Mouse (Mus musculus) MEL (cell line): ENCODE results near the gene Cdh16. TPM values are rescaled to one million over a fixed set of nuclear protein-coding genes. Genes with fewer than 3 reads are reported as not detected.

Source experiments
- DNase-seq: peaks from one replicate; pipeline ENCODE4 v3.0.0; 2011; ENCODE audit warnings: low read depth, low spot score
- H3K27ac ChIP-seq: 2 replicates; pipeline ENCODE4 v1.5.1; 2012; ENCODE audit warnings: low read depth, mild to moderate bottlenecking, control low read depth, low read length, moderate library complexity; ENCODE audit not compliant: control insufficient read depth
- H3K27me3 ChIP-seq, 2 experiments: fragments of 150-350 bp in 1 of 2; sonication (generic) in 1 of 2; 2 replicates each; pipeline ENCODE4 v1.6.1; 2012; ENCODE audit warnings: low read length in 2 of 2, mild to moderate bottlenecking in 2 of 2, improper control_type of control experiment in 1 of 2, moderate library complexity in 1 of 2; ENCODE audit not compliant: insufficient read depth in 2 of 2, control insufficient read depth in 1 of 2
- H3K36me3 ChIP-seq, 2 experiments: 2 replicates each; pipeline ENCODE4 v1.6.1; 2012 to 2014; ENCODE audit warnings: low read length in 2 of 2, improper control_type of control experiment in 1 of 2, inconsistent platforms in 1 of 2, mild to moderate bottlenecking in 1 of 2; ENCODE audit not compliant: insufficient read depth in 2 of 2, control insufficient read depth in 1 of 2
- H3K4me1 ChIP-seq, 2 experiments: fragments of 150-350 bp in 1 of 2; sonication (generic) in 1 of 2; 2 replicates each; pipeline ENCODE4 v1.6.1; 2012; ENCODE audit warnings: low read length in 2 of 2, improper control_type of control experiment in 1 of 2, mild to moderate bottlenecking in 1 of 2; ENCODE audit not compliant: insufficient read depth in 2 of 2, control insufficient read depth in 1 of 2
- H3K4me3 ChIP-seq, 2 experiments: fragments of 150-350 bp in 1 of 2; sonication (generic) in 1 of 2; 2 replicates each; pipeline ENCODE4 v1.5.1; 2012; ENCODE audit warnings: low read depth in 2 of 2, low read length in 2 of 2, mild to moderate bottlenecking in 2 of 2, moderate library complexity in 2 of 2, control low read depth in 1 of 2, improper control_type of control experiment in 1 of 2; ENCODE audit not compliant: control insufficient read depth in 1 of 2, insufficient read depth in 1 of 2
- H3K79me2 ChIP-seq: 2 replicates; pipeline ENCODE4 v1.6.1; 2012; ENCODE audit warnings: mild to moderate bottlenecking, low read length, moderate library complexity; ENCODE audit not compliant: control insufficient read depth, poor library complexity, insufficient read depth
- H3K9ac ChIP-seq: 2 replicates; pipeline ENCODE4 v1.6.1; 2012; ENCODE audit warnings: low read depth, mild to moderate bottlenecking, control low read depth, low read length, moderate library complexity; ENCODE audit not compliant: control insufficient read depth, poor library complexity, severe bottlenecking
- H3K9me3 ChIP-seq: fragments of 150-350 bp; sonication (generic); replicated peaks from 2 replicates; pipeline ENCODE4 v1.6.1; 2012; ENCODE audit warnings: mild to moderate bottlenecking, low read length, improper control_type of control experiment, moderate library complexity; ENCODE audit not compliant: insufficient read depth
- E2F4 ChIP-seq: IDR thresholded peaks from 2 replicates; pipeline ENCODE4 v1.6.1; 2011; ENCODE audit warnings: low read depth, low read length, improper control_type of control experiment, borderline replicate concordance
- GABPA ChIP-seq: IDR thresholded peaks from 2 replicates; pipeline ENCODE4 v1.6.1; 2012; ENCODE audit warnings: low read depth, mild to moderate bottlenecking, inconsistent platforms, low read length, improper control_type of control experiment, moderate library complexity
- GATA1 ChIP-seq: IDR thresholded peaks from 2 replicates; pipeline ENCODE4 v1.6.1; 2011; ENCODE audit warnings: low read depth, low read length, improper control_type of control experiment
- JUND ChIP-seq: IDR thresholded peaks from 2 replicates; pipeline ENCODE4 v1.6.1; 2011; ENCODE audit warnings: low read depth, mild to moderate bottlenecking, improper control_type of control experiment, low read length
- MAFK ChIP-seq: IDR thresholded peaks from 2 replicates; pipeline ENCODE4 v1.6.1; 2011; ENCODE audit warnings: low read depth, mild to moderate bottlenecking, low read length, improper control_type of control experiment, borderline replicate concordance
- MAX ChIP-seq: IDR thresholded peaks from 2 replicates; pipeline ENCODE4 v1.6.1; 2011; ENCODE audit warnings: low read length, improper control_type of control experiment
- MEF2A ChIP-seq: IDR thresholded peaks from 2 replicates; pipeline ENCODE4 v1.6.1; 2014; ENCODE audit warnings: low read depth, mild to moderate bottlenecking, inconsistent platforms, low read length, improper control_type of control experiment; ENCODE audit not compliant: poor library complexity, insufficient replicate concordance, severe bottlenecking; ENCODE audit errors: extremely low read depth
- MXI1 ChIP-seq: IDR thresholded peaks from 2 replicates; pipeline ENCODE4 v1.6.1; 2011; ENCODE audit warnings: mild to moderate bottlenecking, low read depth, low read length, improper control_type of control experiment
- MYC ChIP-seq: IDR thresholded peaks from 2 replicates; pipeline ENCODE4 v1.6.1; 2011; ENCODE audit warnings: low read depth, mild to moderate bottlenecking, low read length, improper control_type of control experiment, moderate library complexity
- NELFE ChIP-seq: IDR thresholded peaks from 2 replicates; pipeline ENCODE4 v1.6.1; 2011; ENCODE audit warnings: low read depth, low read length, improper control_type of control experiment
- NRF1 ChIP-seq: IDR thresholded peaks from 2 replicates; pipeline ENCODE4 v1.6.1; 2014; ENCODE audit warnings: low read depth, mild to moderate bottlenecking, inconsistent platforms, low read length, improper control_type of control experiment, moderate library complexity; ENCODE audit not compliant: poor library complexity, insufficient read depth, severe bottlenecking
- POLR2AphosphoS2 ChIP-seq: IDR thresholded peaks from 2 replicates; pipeline ENCODE4 v1.6.1; 2011; ENCODE audit warnings: low read length, improper control_type of control experiment
- RCOR1 ChIP-seq: IDR thresholded peaks from 2 replicates; pipeline ENCODE4 v1.6.1; 2012; ENCODE audit warnings: low read depth, mild to moderate bottlenecking, inconsistent platforms, low read length, improper control_type of control experiment
- SIN3A ChIP-seq: IDR thresholded peaks from 2 replicates; pipeline ENCODE4 v1.6.1; 2012; ENCODE audit warnings: low read length, improper control_type of control experiment, inconsistent platforms
- TAL1 ChIP-seq: IDR thresholded peaks from 2 replicates; pipeline ENCODE4 v1.6.1; 2012; ENCODE audit warnings: mild to moderate bottlenecking, inconsistent platforms, low read length, moderate library complexity, mixed read lengths
- TBP ChIP-seq: IDR thresholded peaks from 2 replicates; pipeline ENCODE4 v1.8.0; 2011; ENCODE audit warnings: low read depth, low read length, improper control_type of control experiment
- TCF12 ChIP-seq: IDR thresholded peaks from 2 replicates; pipeline ENCODE4 v1.6.1; 2014; ENCODE audit warnings: low read depth, mild to moderate bottlenecking, inconsistent platforms, low read length, improper control_type of control experiment, moderate library complexity
- UBTF ChIP-seq: IDR thresholded peaks from 2 replicates; pipeline ENCODE4 v1.6.1; 2012; ENCODE audit warnings: low read depth, mild to moderate bottlenecking, inconsistent platforms, low read length, improper control_type of control experiment, moderate library complexity, borderline replicate concordance; ENCODE audit not compliant: insufficient read depth
- polyA plus RNA-seq, 2 experiments: library from polyadenylated mRNA; stranded (reverse) in 1 of 2; unstranded in 1 of 2; fragments of >175 nt in 1 of 2; fragments of >200 nt in 1 of 2; gene quantifications; 2 replicates each; pipeline versions ENCODE4 v1.2.1 to v1.2.4; 2012; ENCODE audit warnings: low replicate concordance in 2 of 2, low read depth in 1 of 2; ENCODE audit not compliant: insufficient read length in 2 of 2, insufficient read depth in 1 of 2, missing spikeins in 1 of 2
- total RNA-seq: library from RNA; depleted of rRNA; stranded (reverse); fragments of 300-350 nt; gene quantifications from 2 replicates; pipeline ENCODE4 v1.2.3, GENCODE M21; 2012

The Cdh16 gene
- total and polyA plus RNA-seq, 3 experiments = 0.45 TPM; not detected in 2

DNA sequence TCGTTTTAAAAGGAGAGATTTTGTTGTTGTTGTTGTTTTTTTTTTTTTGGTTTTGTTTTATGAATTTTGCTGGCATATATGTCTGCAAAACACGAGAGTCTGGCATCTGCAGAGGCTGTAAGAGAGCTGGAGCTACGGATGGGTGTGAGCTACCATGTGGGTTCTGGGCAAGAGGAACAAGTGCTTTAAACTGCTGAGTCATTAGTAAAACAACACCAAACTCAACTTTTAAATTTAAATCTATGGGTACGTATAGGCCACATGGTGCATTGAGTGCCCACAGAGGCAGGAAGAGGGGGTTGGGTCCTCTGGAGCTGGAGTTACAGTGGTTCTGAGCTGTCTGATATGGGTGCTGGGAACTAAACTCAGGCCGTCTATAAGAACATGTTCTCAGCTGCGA is 13.8 kb upstream of the Cdh16 start:
- no peak overlapping the region for H3K9ac ChIP-seq
- TF ChIP-seq GABPA = 0 out of 2 replicates have a peak, but pooled peaks have one; percentile 57
- no peak for TF ChIP-seq SIN3A
- peak; percentile 41; the same call in 1 of the 2 replicates for TF ChIP-seq MAFK
- TF ChIP-seq MYC = peak; percentile 61; the same call in 1 of the 2 replicates
- TF ChIP-seq, all 39 proteins: peak for 3
- H3K9me3 ChIP-seq = no peaks in the 10 kb centered on the region
- peaks cover 14% of the 10 kb centered on the region for H3K79me2 ChIP-seq
- peaks cover 0 to 18% of the 10 kb centered on the region in 2 experiments; a peak in 2 of 4 replicates for H3K36me3 ChIP-seq
- H3K4me3 ChIP-seq = no peak overlapping the region
- peaks cover 6 to 19% of the 10 kb centered on the region in 2 experiments for H3K4me1 ChIP-seq
- H3K27ac ChIP-seq = no peak overlapping the region; the same call in 1 of the 2 replicates
- no peaks in the 10 kb centered on the region for H3K27me3 ChIP-seq
- peak; percentile 43 for DNase-seq

DNA sequence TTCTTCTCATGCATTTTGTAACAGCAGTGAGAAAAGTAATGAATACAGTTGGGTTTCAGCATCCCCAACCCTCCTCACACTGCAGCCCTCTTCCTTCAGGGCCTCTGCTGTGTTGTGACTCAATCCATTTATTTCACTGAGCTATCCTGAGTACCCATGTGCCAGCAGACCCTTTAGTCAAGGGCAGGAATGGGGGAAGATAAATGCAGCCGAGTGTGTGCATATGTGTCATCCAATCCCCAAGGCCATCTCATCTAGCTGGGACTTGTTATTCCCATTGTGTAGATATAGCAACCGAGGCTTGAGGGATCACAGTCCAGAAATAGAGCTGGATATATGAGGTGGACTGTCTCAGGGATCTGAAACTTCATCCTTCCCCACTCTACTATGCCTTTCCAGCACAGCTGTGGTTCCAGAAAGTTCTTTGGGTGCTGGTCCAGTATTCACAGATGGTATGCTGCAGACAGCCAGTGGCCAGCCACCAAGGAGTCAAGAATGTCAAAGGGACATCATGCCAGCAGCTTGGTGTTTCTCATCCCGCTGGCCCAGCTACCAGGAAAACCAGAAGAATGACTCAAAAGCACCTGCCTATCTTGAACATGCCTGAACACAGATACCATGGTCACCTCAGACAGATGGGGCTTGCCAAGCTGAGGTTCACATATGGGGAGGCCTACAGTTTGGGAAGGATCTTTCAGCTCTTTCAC is 11.0 kb upstream of the Cdh16 start:
- Histone ChIP-seq H3K27ac (no peak overlapping the region), H3K27me3 (no peaks in the 10 kb centered on the region), H3K36me3 (peaks cover 0 to 21% of the 10 kb centered on the region in 2 experiments; a peak in 2 of 4 replicates), H3K9ac (no peak overlapping the region), H3K4me3 (no peak overlapping the region), H3K79me2 (no peaks in the 10 kb centered on the region), H3K9me3 (no peaks in the 10 kb centered on the region), H3K4me1 (peaks cover 8 to 12% of the 10 kb centered on the region in 2 experiments)
- DNase-seq = no peak
- TF ChIP-seq TAL1 (no peak), NELFE (no peak), MAX (no peak), NRF1 (no peak), UBTF (no peak), E2F4 (no peak), MYC (no peak), RCOR1 (no peak), TBP (no peak), TCF12 (no peak), MEF2A (no peak), JUND (no peak), POLR2AphosphoS2 (no peak), MXI1 (no peak), GATA1 (no peak)
